Mouse (Mus musculus): ENCODE measurements around the gene Mecom.

DNA sequence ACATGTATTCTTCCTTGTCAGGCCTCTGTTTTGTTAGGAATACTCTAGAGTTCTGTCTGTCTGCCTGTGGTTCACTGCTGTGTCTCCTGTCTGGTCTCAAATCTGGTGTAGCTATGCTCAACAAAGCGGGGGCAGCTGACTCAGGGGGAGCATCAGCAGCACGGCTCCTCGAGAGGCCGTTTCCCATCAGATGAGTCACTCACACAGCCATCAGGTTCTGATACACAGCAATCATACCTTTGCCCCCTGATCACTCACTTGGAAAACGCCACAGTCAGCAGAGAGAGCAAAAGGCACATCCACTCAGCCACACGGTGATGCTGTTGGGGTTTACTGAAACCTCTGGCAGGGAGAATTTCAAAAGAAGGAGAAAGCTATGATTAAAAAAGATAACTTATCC lies 5.9 kb upstream of the Mecom start:
- no peak for TF ChIP-seq CTCF (IDR thresholded peaks at IDR 0.05; ENCODE audit: borderline replicate concordance, extremely low read depth, insufficient read depth, insufficient read length)
- no peak for TF ChIP-seq POLR2A (IDR thresholded peaks at IDR 0.05; ENCODE audit: borderline replicate concordance, extremely low read depth, insufficient read depth, insufficient read length, poor library complexity, severe bottlenecking)

Measured in brain, embryonic 14.5 days (tissue).